Mouse (Mus musculus) kidney, embryonic 14.5 days (tissue): ENCODE measurements at regions not wholly inside any gene's neighbourhood (a gene's known extent, or its start where the extent isn't known, plus 50 kb on each side); places are given as distances from the start of the nearest gene placed in this dataset.

Experiments
- ATAC-seq: fragments of 200-750 bp; cut with Nextera tagmentation; 2 replicates; pipeline ENCODE4 v1.8.0; 2017; ENCODE audit warnings: moderate number of reproducible peaks, mild to moderate bottlenecking, moderate TSS enrichment, moderate library complexity; ENCODE audit not compliant: low FRiP score, low TSS enrichment
- H3K27ac ChIP-seq: fragments of 300-500 bp; sonication (generic); 2 replicates; pipeline ENCODE4 v1.5.1; 2014; ENCODE audit warnings: low read depth, mild to moderate bottlenecking, low read length, moderate library complexity, mixed read lengths
- H3K27me3 ChIP-seq: fragments of 300-500 bp; sonication (generic); 2 replicates; pipeline ENCODE4 v1.6.1; 2014; ENCODE audit warnings: mild to moderate bottlenecking, low read length; ENCODE audit not compliant: control insufficient read depth, insufficient read depth
- H3K36me3 ChIP-seq: fragments of 300-500 bp; sonication (generic); 2 replicates; pipeline ENCODE4 v1.6.1; 2014; ENCODE audit warnings: low read length, mixed read lengths; ENCODE audit not compliant: control insufficient read depth, insufficient read depth
- H3K4me1 ChIP-seq: fragments of 300-500 bp; sonication (generic); 2 replicates; pipeline ENCODE4 v1.6.1; 2014; ENCODE audit warnings: low read length, mixed read lengths; ENCODE audit not compliant: control insufficient read depth, insufficient read depth
- H3K4me2 ChIP-seq: fragments of 300-500 bp; sonication (generic); replicated peaks from 2 replicates; pipeline ENCODE4 v1.6.1; 2014; ENCODE audit warnings: low read depth, mild to moderate bottlenecking, low read length
- H3K4me3 ChIP-seq: fragments of 300-500 bp; sonication (generic); 2 replicates; pipeline ENCODE4 v1.5.1; 2014; ENCODE audit warnings: mild to moderate bottlenecking, low read length
- H3K9ac ChIP-seq: fragments of 300-500 bp; sonication (generic); 2 replicates; pipeline ENCODE4 v1.6.1; 2014; ENCODE audit warnings: low read depth, mild to moderate bottlenecking, low read length, moderate library complexity
- H3K9me3 ChIP-seq: fragments of 300-500 bp; sonication (generic); 2 replicates; pipeline ENCODE4 v1.6.1; 2016; ENCODE audit warnings: low read length; ENCODE audit not compliant: control insufficient read depth
- WGBS: fragments of 180-500 bp; shearing (Covaris S2); extraction: QIAGEN DNeasy Blood & Tissue Kit; methylation state at CpG from one replicate; pipeline ENCODE4 v1.1.7; 2014; 5-methylcytosine and 5-hydroxymethylcytosine counted together

DNA sequence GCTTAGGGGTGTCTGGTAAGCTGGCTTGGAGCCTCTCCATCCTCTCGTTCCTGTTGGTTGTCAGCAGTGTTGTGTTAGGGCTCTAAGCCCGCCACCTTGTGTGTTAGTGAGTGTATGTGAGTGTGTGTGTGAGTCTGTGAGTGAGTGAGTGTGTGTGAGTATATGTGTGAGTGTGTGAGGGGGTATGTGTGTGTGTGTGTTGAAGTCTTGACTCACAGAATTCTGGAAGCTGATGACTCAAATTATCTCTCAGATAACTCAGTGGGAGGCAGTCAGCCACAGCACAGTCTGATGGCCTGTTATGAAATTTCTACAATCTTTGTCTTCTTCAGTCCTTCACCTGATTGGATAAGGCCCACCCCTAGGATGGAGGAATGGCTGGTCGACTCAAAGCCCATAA, 163.7 kb upstream of the Eef2kmt start:
- H3K27ac ChIP-seq, result no peak overlapping the region
- no peaks in the 10 kb centered on the region for H3K36me3 ChIP-seq
- H3K9me3 ChIP-seq, result no peaks in the 10 kb centered on the region
- no peaks in the 10 kb centered on the region for H3K4me1 ChIP-seq
- H3K9ac ChIP-seq, result no peak overlapping the region
- no peak for ATAC-seq
- H3K4me2 ChIP-seq, result no peak overlapping the region
- 90% methylated on average over 3 of the region's 3 CpGs for WGBS
- H3K4me3 ChIP-seq, result no peak overlapping the region
- H3K27me3 ChIP-seq, result no peaks in the 10 kb centered on the region

DNA sequence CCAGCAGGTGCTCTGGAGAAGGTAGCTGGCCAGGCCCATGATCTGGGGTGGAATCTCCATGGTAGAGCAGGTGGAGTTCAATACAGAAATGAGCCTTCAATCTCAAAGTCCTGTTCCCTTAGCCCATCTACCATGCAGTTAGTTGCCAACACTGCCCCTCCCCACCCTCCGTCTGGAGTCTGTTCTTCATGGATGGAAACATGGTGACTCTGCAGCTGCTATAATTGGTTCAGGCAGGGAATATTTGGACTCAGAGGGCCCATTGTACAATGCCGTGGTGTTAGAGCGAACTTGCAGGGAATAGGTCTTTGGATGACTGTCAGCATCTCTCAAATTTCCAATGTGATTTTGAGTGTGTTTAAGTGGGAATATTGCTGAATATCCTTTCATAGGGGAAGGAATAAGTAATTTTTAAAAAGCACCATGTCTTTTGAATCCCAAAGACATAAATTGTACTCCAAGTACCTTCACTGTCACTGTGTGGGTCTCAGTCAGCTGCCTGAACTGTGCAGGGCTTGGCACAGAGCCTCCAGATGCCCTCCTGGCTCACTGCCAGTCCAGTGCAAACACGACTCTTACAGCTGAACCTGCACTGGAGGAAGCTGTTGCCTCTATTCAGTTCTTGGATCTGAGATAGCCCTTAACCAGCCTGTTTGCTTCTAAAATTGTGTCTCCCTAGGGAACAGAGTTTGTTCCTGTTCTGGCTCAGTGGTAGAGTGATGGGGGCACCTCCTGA, 162.8 kb upstream of the Eef2kmt start:
- no peak overlapping the region for H3K27ac ChIP-seq
- WGBS, result 81% methylated on average over 4 of the region's 4 CpGs
- H3K27me3 ChIP-seq, result no peaks in the 10 kb centered on the region
- no peak for ATAC-seq
- no peaks in the 10 kb centered on the region for H3K4me1 ChIP-seq
- no peak overlapping the region for H3K4me2 ChIP-seq
- H3K9ac ChIP-seq, result no peak overlapping the region
- no peaks in the 10 kb centered on the region for H3K9me3 ChIP-seq
- no peak overlapping the region for H3K4me3 ChIP-seq
- H3K36me3 ChIP-seq, result no peaks in the 10 kb centered on the region

DNA sequence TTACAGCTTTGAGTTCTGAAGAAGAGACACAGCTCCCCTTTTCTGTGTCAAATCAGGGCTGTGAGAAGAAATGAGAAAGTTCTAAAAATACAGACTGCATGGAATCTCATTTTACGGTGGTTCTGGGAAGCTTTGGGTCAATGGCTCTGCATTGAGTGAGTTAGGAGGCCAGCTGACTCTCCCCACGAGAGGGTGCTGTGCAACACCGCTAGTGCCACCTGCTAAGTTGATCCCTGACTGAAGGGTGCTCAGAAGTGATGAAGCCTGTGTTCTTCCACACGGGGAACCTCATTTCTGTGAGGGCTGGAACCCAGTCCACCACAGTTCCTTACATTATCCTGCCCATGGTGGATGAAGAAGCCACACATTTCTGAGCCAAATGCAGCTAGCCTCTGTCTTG, 159.5 kb upstream of the Eef2kmt start:
- H3K27ac ChIP-seq, result no peak overlapping the region
- no peaks in the 10 kb centered on the region for H3K9me3 ChIP-seq
- no peak for ATAC-seq
- no peak overlapping the region for H3K9ac ChIP-seq
- no peaks in the 10 kb centered on the region for H3K4me1 ChIP-seq
- no peak overlapping the region for H3K4me3 ChIP-seq
- no peak overlapping the region for H3K4me2 ChIP-seq
- H3K36me3 ChIP-seq, result no peaks in the 10 kb centered on the region
- H3K27me3 ChIP-seq, result no peaks in the 10 kb centered on the region
- WGBS, result 76% methylated on average over 4 of the region's 4 CpGs

DNA sequence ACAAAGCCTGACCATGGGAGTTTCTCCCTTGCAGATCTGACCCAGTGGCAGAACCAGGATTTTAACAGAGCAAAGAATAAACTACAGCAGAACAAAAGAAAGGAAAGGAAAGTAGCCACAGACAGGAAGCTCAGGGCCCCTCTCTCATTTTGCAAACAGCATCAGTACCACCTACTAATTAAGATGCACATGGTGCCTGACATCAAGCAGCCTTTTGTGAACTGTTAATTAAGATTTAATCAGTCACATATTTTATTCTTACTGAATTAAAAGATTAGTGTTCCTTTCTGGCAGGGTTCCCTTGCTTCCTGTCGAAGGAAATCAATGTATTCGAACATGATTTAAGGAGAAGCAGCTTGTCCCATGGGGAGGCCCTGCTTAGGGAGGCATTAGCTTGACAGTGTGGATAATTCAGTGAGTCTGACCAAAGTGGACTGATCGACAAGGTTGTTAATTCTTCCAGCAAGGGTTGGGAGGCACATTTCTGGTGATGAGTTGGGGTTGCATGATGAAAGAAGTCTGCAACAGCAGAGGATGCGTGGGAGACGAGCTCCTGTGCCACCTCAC, 156.1 kb upstream of the Eef2kmt start:
- no peak for ATAC-seq
- no peaks in the 10 kb centered on the region for H3K27me3 ChIP-seq
- WGBS, result 56% methylated on average over 5 of the region's 5 CpGs

DNA sequence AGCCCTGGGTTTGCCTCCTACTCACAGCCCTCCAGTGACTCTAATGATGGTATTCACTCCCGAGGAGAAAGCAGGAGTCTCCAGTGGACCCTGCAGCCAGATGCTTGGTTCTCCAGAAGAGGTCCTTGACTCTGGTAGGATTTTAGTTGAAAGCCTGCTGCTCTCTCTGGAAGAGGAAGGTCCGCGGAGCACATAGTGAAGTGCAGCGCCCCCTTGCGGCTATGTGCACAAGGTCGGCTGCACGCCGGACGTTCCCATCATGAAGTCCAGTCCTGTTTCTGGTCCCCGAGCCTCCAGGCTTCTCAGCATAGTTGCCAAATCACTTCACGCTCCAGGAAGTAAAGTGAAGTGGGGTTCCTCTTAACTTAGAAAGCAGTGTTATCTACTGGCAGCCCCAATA, 150.9 kb upstream of the Eef2kmt start:
- WGBS, result 7% methylated on average over 11 of the region's 11 CpGs
- no peak; the same call in 1 of the 2 replicates for ATAC-seq
- H3K4me3 ChIP-seq, result no peak overlapping the region
- H3K9ac ChIP-seq, result no peak overlapping the region
- no peak overlapping the region for H3K27ac ChIP-seq
- no peaks in the 10 kb centered on the region for H3K36me3 ChIP-seq
- H3K4me2 ChIP-seq, result no peak overlapping the region
- no peaks in the 10 kb centered on the region for H3K27me3 ChIP-seq
- no peaks in the 10 kb centered on the region for H3K4me1 ChIP-seq
- no peaks in the 10 kb centered on the region for H3K9me3 ChIP-seq

More for the DNA sequence above, 156.1 kb upstream of the Eef2kmt start:
- H3K4me3 ChIP-seq, result no peak overlapping the region
- H3K4me1 ChIP-seq, result no peaks in the 10 kb centered on the region
- no peaks in the 10 kb centered on the region for H3K36me3 ChIP-seq
- H3K9ac ChIP-seq, result no peak overlapping the region
- H3K27ac ChIP-seq, result no peak overlapping the region
- no peak overlapping the region for H3K4me2 ChIP-seq
- H3K9me3 ChIP-seq, result no peaks in the 10 kb centered on the region

DNA sequence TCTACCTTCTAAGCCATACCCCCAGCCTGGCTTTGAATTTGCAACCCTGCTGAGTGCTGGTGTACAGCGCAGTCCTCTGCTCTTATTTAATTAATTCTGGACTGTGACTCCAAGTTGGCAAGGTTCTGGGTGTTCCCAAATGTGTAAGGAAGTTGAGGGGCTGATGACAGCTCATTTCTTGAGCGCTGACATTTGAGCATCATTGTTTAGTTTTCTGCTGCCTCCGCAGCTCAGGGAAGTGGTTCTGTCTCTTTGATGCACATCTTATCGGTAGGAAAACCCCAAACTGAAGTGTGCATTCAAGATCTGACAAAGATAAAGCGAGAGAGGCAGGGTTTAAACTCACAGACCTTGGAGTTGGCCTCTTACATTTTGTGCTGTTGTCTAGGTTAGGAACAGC, 137.6 kb upstream of the Eef2kmt start:
- 81% methylated on average over 5 of the region's 5 CpGs for WGBS
- no peak for ATAC-seq

DNA sequence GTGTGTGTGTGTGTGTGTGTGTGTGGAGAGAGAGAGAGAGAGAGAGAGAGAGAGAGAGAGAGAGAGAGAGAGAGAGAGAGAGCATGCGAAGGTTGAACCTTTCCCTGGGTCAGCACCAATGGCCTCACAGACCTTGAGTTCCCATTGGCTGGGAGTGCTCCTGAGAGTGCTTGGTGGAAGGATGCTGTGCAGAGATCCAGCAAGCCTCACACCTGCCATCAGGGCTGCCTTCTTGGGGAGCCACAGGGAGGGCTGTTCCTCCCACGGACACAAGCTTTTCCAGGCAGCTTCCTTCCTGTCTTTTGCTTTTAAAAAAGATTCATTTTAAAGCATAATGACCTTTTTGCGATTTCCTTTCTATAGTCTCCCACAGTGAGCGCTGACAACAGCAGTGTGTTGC, 127.1 kb upstream of the Eef2kmt start:
- Histone ChIP-seq H3K4me2 (no peak overlapping the region), H3K27me3 (no peaks in the 10 kb centered on the region), H3K4me1 (peaks cover 3% of the 10 kb centered on the region; the same call in 1 of the 2 replicates), H3K36me3 (no peaks in the 10 kb centered on the region), H3K9me3 (no peaks in the 10 kb centered on the region), H3K4me3 (no peak overlapping the region), H3K9ac (no peak overlapping the region), H3K27ac (no peak overlapping the region)
- ATAC-seq, result no peak
- 38% methylated on average over 4 of the region's 4 CpGs for WGBS

More for the DNA sequence above, 137.6 kb upstream of the Eef2kmt start:
- Histone ChIP-seq H3K4me3 (no peak overlapping the region), H3K4me2 (no peak overlapping the region), H3K4me1 (no peaks in the 10 kb centered on the region), H3K27me3 (no peaks in the 10 kb centered on the region), H3K36me3 (no peaks in the 10 kb centered on the region), H3K9me3 (no peaks in the 10 kb centered on the region), H3K9ac (no peak overlapping the region), H3K27ac (no peak overlapping the region)

DNA sequence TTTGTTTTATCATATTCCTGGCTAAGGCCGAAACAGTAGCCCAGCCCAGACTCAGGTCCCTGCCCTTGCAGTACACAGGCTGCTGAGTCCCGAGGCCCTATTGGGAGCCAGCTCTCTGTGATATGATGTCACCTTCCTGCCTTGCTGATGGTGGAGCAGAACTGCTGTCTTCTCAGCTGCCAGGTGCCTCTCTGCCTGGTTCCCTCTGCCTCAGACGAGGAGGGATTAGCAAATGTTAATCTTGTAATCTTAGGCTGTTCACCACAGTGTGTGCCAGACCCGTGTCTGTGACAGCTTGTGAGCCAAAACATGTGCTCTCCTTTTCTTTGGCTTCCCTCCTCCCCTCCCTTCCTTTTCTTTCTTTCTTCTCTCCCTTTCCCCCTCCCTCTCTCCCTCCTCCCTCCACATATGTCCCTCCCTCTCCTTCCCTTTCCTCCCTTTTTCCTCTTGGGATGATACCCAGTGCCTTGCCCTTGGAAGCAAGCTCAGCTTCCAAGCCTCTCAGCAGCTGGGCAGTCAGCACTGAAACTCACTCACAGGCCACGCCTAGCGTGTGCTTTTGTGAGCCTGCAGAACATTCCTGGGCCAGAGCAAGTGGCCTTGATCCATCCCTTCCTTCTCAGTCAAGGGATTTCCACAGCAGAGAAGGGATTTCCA, 126.6 kb upstream of the Eef2kmt start:
- no peak; the same call in 1 of the 2 replicates for ATAC-seq
- Histone ChIP-seq H3K4me1 (peaks cover 3% of the 10 kb centered on the region; the same call in 1 of the 2 replicates), H3K4me2 (no peak overlapping the region), H3K27ac (no peak overlapping the region), H3K36me3 (no peaks in the 10 kb centered on the region), H3K9me3 (no peaks in the 10 kb centered on the region), H3K9ac (no peak overlapping the region), H3K4me3 (no peak overlapping the region), H3K27me3 (no peaks in the 10 kb centered on the region)
- 29% methylated on average over 6 of the region's 6 CpGs for whole genome bisulfite sequencing

DNA sequence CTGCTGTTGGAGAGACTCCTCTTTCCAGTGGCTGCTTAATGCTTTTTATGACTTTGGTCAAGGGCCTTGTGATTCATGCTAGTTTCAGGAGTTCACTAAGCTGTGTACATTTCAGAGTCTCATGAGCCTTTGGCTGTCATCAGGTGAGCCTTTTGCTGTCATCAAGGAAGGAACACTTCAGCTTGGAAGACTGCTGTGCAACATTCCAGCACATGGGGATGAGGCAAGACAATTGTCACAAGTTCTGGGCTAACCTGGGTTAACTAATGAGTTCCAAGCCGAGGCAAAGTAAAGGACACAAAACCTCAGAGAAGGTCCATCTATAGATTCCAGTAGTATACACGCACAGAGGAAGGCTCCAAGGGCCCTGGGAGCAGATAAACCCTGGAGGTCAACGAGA, 124.8 kb upstream of the Eef2kmt start:
- Histone ChIP-seq H3K36me3 (no peaks in the 10 kb centered on the region), H3K4me1 (peaks cover 3% of the 10 kb centered on the region; the same call in 1 of the 2 replicates), H3K27me3 (no peaks in the 10 kb centered on the region), H3K27ac (no peak overlapping the region), H3K4me2 (no peak overlapping the region), H3K9ac (no peak overlapping the region), H3K9me3 (no peaks in the 10 kb centered on the region), H3K4me3 (no peak overlapping the region)
- no peak for ATAC-seq
- WGBS, result 95% methylated on average over 3 of the region's 3 CpGs
